Mouse (Mus musculus) myocyte (in vitro differentiated cells): ENCODE results near the gene Zfp462. TPM values are rescaled to one million over a fixed set of nuclear protein-coding genes. Genes with fewer than 3 reads are reported as not detected.

ENCODE experiments used
- H3K27me3 ChIP-seq: one replicate; pipeline ENCODE4 v1.6.1; 2011; ENCODE audit not compliant: control insufficient read depth, insufficient read depth, insufficient read length
- H3K36me3 ChIP-seq: one replicate; pipeline ENCODE4 v1.6.1; 2011; ENCODE audit not compliant: control insufficient read depth, insufficient read depth
- H3K4me2 ChIP-seq: one replicate; pipeline ENCODE4 v1.6.1; 2011; ENCODE audit warnings: low read depth, control low read depth
- H3K4me3 ChIP-seq: one replicate; pipeline ENCODE4 v1.5.1; 2011; ENCODE audit warnings: mild to moderate bottlenecking, control low read depth, moderate library complexity
- H3K79me2 ChIP-seq: one replicate; pipeline ENCODE4 v1.6.1; 2011; ENCODE audit not compliant: control insufficient read depth, insufficient read depth
- H3ac ChIP-seq: one replicate; pipeline ENCODE4 v1.6.1; 2011; ENCODE audit not compliant: control insufficient read depth, insufficient read length
- CEBPB ChIP-seq: IDR thresholded peaks from 2 replicates; pipeline ENCODE4 v1.6.1; 2011; ENCODE audit warnings: mild to moderate bottlenecking, moderate library complexity; ENCODE audit not compliant: poor library complexity, insufficient read depth, severe bottlenecking
- E2F4 ChIP-seq: IDR thresholded peaks from one replicate; pipeline ENCODE4 v1.6.1; 2011; ENCODE audit warnings: mild to moderate bottlenecking, control low read depth, moderate library complexity; ENCODE audit not compliant: insufficient read depth
- MAX ChIP-seq: IDR thresholded peaks from one replicate; pipeline ENCODE4 v1.6.1; 2011; ENCODE audit warnings: low read depth, mild to moderate bottlenecking, control low read depth
- MYOD1 ChIP-seq, 3 experiments: IDR thresholded peaks; one replicate each; pipeline ENCODE4 v1.6.1; 2011; ENCODE audit warnings: control low read depth in 2 of 3, low read depth in 2 of 3, mild to moderate bottlenecking in 2 of 3, moderate library complexity in 1 of 3; ENCODE audit not compliant: insufficient read length in 2 of 3, control insufficient read depth in 1 of 3
- MYOG ChIP-seq, 3 experiments: IDR thresholded peaks; one replicate each; pipeline ENCODE4 v1.6.1; 2011; ENCODE audit warnings: control low read depth in 2 of 3, low read depth in 2 of 3, mild to moderate bottlenecking in 2 of 3; ENCODE audit not compliant: insufficient read length in 2 of 3, control insufficient read depth in 1 of 3, insufficient read depth in 1 of 3
- POLR2A ChIP-seq: IDR thresholded peaks from one replicate; pipeline ENCODE4 v1.6.1; 2011; ENCODE audit warnings: low read depth, mild to moderate bottlenecking, control low read depth, moderate library complexity; ENCODE audit not compliant: insufficient read length
- POLR2AphosphoS2 ChIP-seq: IDR thresholded peaks from one replicate; pipeline ENCODE4 v1.6.1; 2011; ENCODE audit warnings: low read depth, control low read depth; ENCODE audit not compliant: insufficient read length
- REST ChIP-seq: IDR thresholded peaks from one replicate; pipeline ENCODE4 v1.6.1; 2011; ENCODE audit warnings: mild to moderate bottlenecking, control low read depth, moderate library complexity; ENCODE audit not compliant: insufficient read depth, insufficient read length
- SRF ChIP-seq: IDR thresholded peaks from one replicate; pipeline ENCODE4 v1.6.1; 2011; ENCODE audit warnings: low read depth; ENCODE audit not compliant: control insufficient read depth, insufficient read length
- TCF12 ChIP-seq: IDR thresholded peaks from one replicate; pipeline ENCODE4 v1.6.1; 2011; ENCODE audit warnings: mild to moderate bottlenecking, control low read depth; ENCODE audit not compliant: poor library complexity, insufficient read depth, severe bottlenecking
- TCF3 ChIP-seq: IDR thresholded peaks from one replicate; pipeline ENCODE4 v1.6.1; 2011; ENCODE audit warnings: low read depth, control low read depth; ENCODE audit not compliant: insufficient read length
- USF1 ChIP-seq: IDR thresholded peaks from one replicate; pipeline ENCODE4 v1.6.1; 2011; ENCODE audit warnings: low read depth, mild to moderate bottlenecking, control low read depth, moderate library complexity
- polyA plus RNA-seq: library from polyadenylated mRNA; unstranded; fragments of >200 nt; fragmentation: generic; extraction: Trizol; gene quantifications from one replicate; pipeline ENCODE4 v1.2.1, GENCODE M21; 2012; ENCODE audit warnings: missing spikeins

Zfp462 gene
- polyA plus RNA-seq, 1 experiment: 3.1 TPM

DNA sequence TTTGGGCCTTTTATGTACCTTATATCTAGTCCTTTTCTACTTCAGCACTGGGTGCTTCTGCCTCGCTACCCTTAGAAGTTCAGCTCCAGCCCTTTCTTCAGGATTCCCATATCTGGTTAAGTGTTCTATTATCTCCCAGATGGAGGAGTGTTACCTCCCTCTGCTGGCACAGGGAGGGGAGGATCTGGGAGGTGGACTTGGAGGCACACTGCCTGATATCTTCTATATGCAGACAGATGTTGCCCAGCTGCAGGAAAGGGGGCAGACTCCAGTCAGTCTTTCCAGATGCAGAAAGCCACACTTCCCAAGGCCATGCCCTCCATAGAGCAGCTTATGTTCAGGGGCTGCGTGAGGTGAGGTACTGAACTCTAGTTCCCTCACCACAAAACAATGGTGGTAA lies 156.0 kb downstream of the Zfp462 start:
- no peak for TF ChIP-seq REST
- no peak for TF ChIP-seq POLR2AphosphoS2
- Histone ChIP-seq H3K79me2 (no peaks in the 10 kb centered on the region), H3K36me3 (no peaks in the 10 kb centered on the region), H3K4me2 (no peak overlapping the region), H3K27me3 (no peaks in the 10 kb centered on the region), H3K4me3 (no peak overlapping the region), H3ac (no peak overlapping the region)

DNA sequence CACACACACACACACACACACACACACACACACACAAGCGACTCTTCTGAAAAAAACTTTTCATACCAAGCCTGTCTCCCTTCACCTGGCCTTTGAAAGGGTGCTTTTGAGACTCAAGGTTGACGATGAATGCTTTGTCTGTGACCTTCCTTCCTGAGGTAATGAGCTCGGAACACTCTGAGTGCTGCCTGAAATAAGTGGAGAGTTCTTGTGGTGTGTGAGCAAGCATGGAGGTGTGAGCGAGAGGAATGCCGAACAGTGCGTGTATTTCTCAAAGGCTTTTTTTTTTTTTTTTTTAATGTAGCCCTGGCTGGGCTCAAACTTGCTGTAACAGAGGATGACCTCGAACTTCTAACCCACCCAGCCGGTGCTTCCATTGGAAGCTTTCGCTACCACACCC lies 156.8 kb downstream of the Zfp462 start:
- H3K27me3 ChIP-seq: no peaks in the 10 kb centered on the region
- no peak overlapping the region for H3K4me2 ChIP-seq
- TF ChIP-seq MYOD1 (IDR thresholded peaks at IDR 0.05; ENCODE audit: control insufficient read depth in 1 of 3, insufficient read length in 2 of 3, low read depth in 2 of 3) (no peak), CEBPB (no peak), MAX (no peak), USF1 (no peak), POLR2A (no peak), POLR2AphosphoS2 (no peak), TCF3 (no peak), E2F4 (no peak), REST (no peak), SRF (no peak), MYOG (IDR thresholded peaks at IDR 0.05; ENCODE audit: control insufficient read depth in 1 of 3, insufficient read depth in 1 of 3, insufficient read length in 2 of 3, low read depth in 2 of 3) (no peak)
- H3K79me2 ChIP-seq: no peaks in the 10 kb centered on the region
- H3ac ChIP-seq: no peak overlapping the region
- no peak overlapping the region for H3K4me3 ChIP-seq
- H3K36me3 ChIP-seq: no peaks in the 10 kb centered on the region

DNA sequence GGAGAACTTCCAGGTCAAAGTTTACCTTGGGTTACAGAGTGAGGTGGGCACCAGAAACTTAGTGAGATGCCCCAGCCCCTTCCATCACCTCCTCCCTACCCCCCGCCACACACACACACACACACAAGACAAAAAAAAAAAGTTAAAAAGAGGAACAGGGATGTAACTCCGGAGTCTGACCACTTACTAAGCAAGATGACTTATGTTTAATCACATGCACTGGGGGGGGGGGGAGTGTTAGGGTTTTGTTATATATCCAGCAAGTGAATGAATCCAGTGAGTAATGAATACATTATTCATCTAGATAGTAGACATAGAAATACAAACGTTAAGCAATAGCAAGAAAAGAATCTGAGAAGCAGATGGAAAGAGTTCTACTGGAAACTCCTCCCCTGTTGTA lies 157.5 kb downstream of the Zfp462 start:
- H3K4me3 ChIP-seq: no peak overlapping the region
- H3K27me3 ChIP-seq: no peaks in the 10 kb centered on the region
- H3K4me2 ChIP-seq: no peak overlapping the region
- H3K36me3 ChIP-seq: no peaks in the 10 kb centered on the region
- TF ChIP-seq MYOG (IDR thresholded peaks at IDR 0.05; ENCODE audit: control insufficient read depth in 1 of 3, insufficient read depth in 1 of 3, insufficient read length in 2 of 3, low read depth in 2 of 3) (no peak), MAX (no peak)
- H3ac ChIP-seq: no peak overlapping the region
- no peaks in the 10 kb centered on the region for H3K79me2 ChIP-seq

DNA sequence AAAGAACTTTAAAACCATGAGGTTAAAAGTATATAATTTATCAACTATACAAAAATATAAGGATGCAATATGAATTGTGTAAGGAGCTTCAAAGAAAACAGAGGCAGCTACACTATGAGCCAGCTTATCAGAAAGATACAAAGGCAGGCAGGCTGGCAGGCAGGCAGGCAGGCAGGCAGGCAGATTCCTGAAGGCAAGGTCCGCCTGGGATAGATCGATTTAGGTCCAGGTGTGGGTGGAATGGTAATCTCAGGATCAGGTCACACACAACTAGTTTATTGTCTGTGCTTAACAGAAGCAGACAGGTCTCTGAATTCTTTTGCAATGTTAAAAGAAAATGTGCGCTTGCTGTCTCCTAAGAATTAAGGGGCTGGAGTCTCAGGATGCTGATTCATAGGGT lies 158.7 kb downstream of the Zfp462 start:
- Histone ChIP-seq H3K27me3 (no peaks in the 10 kb centered on the region), H3K79me2 (no peaks in the 10 kb centered on the region), H3K4me3 (no peak overlapping the region), H3ac (no peak overlapping the region), H3K4me2 (no peak overlapping the region), H3K36me3 (no peaks in the 10 kb centered on the region)
- no peak for TF ChIP-seq MYOD1 (IDR thresholded peaks at IDR 0.05; ENCODE audit: control insufficient read depth in 1 of 3, insufficient read length in 2 of 3, low read depth in 2 of 3)
- TF ChIP-seq POLR2A: no peak
- TF ChIP-seq CEBPB: no peak
- TF ChIP-seq MAX: no peak
- no peak for TF ChIP-seq POLR2AphosphoS2
- no peak for TF ChIP-seq E2F4
- TF ChIP-seq TCF3: no peak
- TF ChIP-seq SRF: no peak
- TF ChIP-seq USF1: no peak
- TF ChIP-seq MYOG (IDR thresholded peaks at IDR 0.05; ENCODE audit: control insufficient read depth in 1 of 3, insufficient read depth in 1 of 3, insufficient read length in 2 of 3, low read depth in 2 of 3): no peak
- TF ChIP-seq REST: no peak
- no peak for TF ChIP-seq TCF12

DNA sequence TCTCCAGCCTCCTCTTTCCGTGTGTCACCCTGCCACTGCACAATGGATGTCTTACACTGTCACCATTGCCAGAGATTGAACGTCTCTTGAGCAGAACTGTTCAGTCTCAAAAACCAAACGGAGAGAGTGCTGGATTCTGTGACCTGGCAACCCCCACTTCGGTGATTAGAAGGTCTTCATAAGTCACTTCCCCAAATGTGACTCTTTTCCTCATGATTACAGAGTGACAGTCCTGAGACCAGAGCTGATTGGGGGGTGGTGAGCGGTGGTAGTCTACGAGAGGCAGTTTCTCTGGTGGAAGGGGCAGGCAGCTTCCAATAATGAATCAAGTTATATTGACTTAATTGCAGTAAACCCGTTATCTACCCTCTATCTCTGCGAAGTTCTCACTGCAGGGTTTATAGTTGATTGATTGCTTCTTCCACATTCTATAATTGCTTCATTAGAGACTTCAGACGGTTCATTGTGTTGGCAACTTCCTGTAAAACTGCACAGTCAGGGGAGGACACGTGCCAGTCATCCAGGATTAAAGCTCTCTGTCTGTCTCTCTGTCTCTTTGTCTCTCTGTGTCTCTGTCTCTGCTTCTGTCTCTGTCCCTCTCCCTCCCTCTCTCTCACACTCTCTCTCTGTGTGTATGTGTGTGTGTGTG lies 173.1 kb downstream of the Zfp462 start:
- TF ChIP-seq TCF3: no peak
- no peak for TF ChIP-seq MYOG (IDR thresholded peaks at IDR 0.05; ENCODE audit: control insufficient read depth in 1 of 3, insufficient read depth in 1 of 3, insufficient read length in 2 of 3, low read depth in 2 of 3)
- no peak for TF ChIP-seq POLR2AphosphoS2
- TF ChIP-seq SRF: no peak
- TF ChIP-seq MAX: no peak
- TF ChIP-seq CEBPB: no peak
- no peak for TF ChIP-seq USF1
- no peak for TF ChIP-seq MYOD1 (IDR thresholded peaks at IDR 0.05; ENCODE audit: control insufficient read depth in 1 of 3, insufficient read length in 2 of 3, low read depth in 2 of 3)
- no peak for TF ChIP-seq E2F4
- TF ChIP-seq REST: no peak
- TF ChIP-seq TCF12: no peak
- H3K36me3 ChIP-seq: no peaks in the 10 kb centered on the region
- H3K4me3 ChIP-seq: no peak overlapping the region
- H3K4me2 ChIP-seq: no peak overlapping the region
- no peaks in the 10 kb centered on the region for H3K79me2 ChIP-seq
- no peaks in the 10 kb centered on the region for H3K27me3 ChIP-seq
- H3ac ChIP-seq: no peak overlapping the region
